Mouse (Mus musculus): ENCODE measurements at regions not wholly inside any gene's neighbourhood (a gene's known extent, or its start where the extent isn't known, plus 50 kb on each side); places are given as distances from the start of the nearest gene placed in this dataset.

DNA sequence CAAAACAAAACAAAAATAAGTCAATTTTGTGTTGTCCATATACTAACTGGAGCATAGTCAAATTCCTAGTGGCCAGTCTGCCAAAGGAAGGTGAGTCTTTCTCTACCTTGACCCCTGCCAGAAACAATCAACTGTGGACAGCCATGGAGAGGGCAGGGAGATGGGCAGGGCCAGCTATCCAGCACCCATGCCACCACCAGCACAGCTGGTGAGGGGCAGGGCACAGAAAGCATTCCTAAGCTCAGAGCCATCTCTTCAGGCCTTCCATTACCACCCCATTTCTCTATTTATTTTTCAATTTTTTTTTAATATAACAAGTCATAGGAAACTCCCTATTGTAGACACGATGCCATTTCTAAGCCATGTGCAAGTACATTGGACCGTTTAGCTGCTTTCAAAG, 65.4 kb upstream of the Fut8 start:
- no peak for TF ChIP-seq ZNF384 (IDR thresholded peaks at IDR 0.05; ENCODE audit: low read depth, low read length)
- TF ChIP-seq HCFC1 (IDR thresholded peaks at IDR 0.05; ENCODE audit: borderline replicate concordance, insufficient read depth, low read length): no peak
- TF ChIP-seq ZC3H11A (IDR thresholded peaks at IDR 0.05; ENCODE audit: borderline replicate concordance, low read depth, low read length): no peak
